Mouse (Mus musculus) MEL-GATA-1-ER (cell line): ENCODE results near the gene Gm6588.

Experiments
- DNase-seq: peaks from one replicate; pipeline ENCODE4 v3.0.0-alpha.2; 2012; ENCODE audit warnings: low read depth; ENCODE audit errors: extremely low read depth

Gm6588 gene

GRCm38 (mm10) chr5:112468986-112469581, 19.9 kb downstream of the Gm6588 start:
- DNase-seq = no peak

GRCm38 (mm10) chr5:112470144-112470543, 20.9 kb downstream of the Gm6588 start:
- DNase-seq = no peak

GRCm38 (mm10) chr5:112473453-112473852, 24.2 kb downstream of the Gm6588 start:
- no peak for DNase-seq

GRCm38 (mm10) chr5:112481946-112482410, 32.8 kb downstream of the Gm6588 start:
- DNase-seq = no peak

GRCm38 (mm10) chr5:112482551-112482950, 33.3 kb downstream of the Gm6588 start:
- DNase-seq = no peak

GRCm38 (mm10) chr5:112483030-112483429, 33.8 kb downstream of the Gm6588 start:
- DNase-seq = no peak

GRCm38 (mm10) chr5:112484924-112485715, 35.9 kb downstream of the Gm6588 start:
- no peak for DNase-seq

- DNase-seq = no peak
Observed at GRCm38 (mm10) chr5:112486415-112486814, 37.2 kb downstream of the Gm6588 start.

- no peak for DNase-seq
Observed at GRCm38 (mm10) chr5:112487504-112487903, 38.3 kb downstream of the Gm6588 start.

GRCm38 (mm10) chr5:112488101-112488776, 39.0 kb downstream of the Gm6588 start:
- DNase-seq = no peak

- DNase-seq = no peak
Observed at GRCm38 (mm10) chr5:112491489-112491888, 42.3 kb downstream of the Gm6588 start.

GRCm38 (mm10) chr5:112493492-112493891, 44.3 kb downstream of the Gm6588 start:
- no peak for DNase-seq

DNA sequence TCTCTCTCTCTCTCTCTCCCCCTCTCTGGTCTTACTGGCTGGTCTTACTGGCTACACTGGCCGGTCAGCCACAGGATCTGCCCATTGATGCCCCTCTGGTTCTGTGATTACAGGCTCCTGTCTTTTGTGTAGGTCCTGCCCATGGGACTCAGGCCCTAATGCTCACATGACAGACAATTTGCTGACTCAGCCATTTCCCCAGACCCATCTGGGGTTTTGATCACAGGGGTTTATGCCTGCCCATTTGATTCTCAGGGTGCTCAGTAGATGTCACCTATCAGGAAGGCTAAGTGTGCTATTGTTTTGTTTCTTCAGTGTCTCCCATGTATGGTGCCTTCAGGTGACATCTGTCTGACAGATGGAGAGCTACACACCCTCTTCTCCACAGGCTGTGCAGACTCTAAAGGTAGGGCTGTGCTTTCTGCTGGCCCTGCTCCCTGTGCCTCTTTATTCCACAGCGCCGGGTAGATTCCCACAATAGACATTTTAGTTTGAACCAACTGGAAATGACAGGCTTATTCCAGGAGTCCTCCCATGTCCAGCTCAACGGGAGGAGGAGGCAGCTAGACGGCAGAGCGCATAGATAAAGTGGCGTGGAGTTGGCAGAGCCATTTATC, 47.6 kb downstream of the Gm6588 start:
- DNase-seq = no peak

- no peak for DNase-seq
Observed at GRCm38 (mm10) chr5:112498921-112499917, 50.0 kb downstream of the Gm6588 start.

DNA sequence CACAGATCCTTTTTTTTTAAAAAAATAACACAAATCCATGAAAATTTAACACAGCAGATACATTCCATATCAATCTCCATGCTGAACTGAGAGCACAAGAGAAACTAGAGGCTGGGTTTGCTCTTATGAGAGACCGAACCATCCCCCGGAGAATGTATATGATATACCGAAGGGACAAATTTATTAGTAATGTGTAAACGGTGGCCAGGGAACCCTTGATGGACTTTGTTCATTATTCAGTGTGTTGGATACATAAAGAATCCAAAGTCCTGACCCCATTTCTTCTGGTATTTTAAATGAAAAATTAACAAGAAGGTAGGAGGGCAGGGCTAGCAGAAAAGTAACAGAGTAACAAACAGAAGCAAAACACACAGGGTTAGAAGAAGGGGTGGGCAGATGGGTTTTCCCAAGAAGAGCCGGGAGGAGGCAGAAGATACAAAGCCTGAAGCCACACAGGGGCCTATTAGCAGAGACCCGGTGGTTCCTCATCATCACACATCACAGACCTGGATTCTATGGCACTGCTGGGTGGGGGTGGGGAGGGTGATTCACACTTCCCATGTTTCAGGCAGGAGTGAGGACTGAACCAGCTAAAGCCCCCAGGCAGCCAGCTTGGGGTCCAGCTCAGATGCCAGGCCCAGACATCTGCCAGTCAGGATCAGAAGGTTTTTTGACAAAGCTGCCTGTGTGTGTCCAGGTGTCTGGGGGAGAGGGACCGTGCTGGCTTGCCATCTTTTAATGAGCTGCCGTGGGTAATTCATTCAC, 50.9 kb downstream of the Gm6588 start:
- DNase-seq = no peak
